Mouse (Mus musculus): ENCODE data around the gene Tmem248.

DNA sequence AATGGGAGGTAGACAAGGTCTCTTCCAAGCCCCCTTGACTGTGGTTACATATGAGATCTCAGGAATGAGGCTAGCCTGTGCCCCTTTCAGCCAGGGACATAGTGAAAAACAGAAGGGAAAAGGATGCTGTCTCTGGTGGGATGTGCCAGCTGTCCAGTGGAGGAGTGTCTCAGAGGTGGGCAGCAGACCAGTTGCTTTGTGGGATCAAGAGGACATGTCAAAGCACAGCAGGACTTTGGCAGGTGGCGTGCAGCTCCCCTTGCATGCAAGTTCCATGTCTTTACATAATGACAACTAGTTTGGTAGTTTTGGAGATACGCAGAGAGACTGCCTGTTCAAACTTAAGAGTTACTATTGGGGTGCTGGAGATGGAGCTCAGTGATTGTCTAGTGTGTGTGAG lies 23.0 kb downstream of the Tmem248 start:
- no peak for TF ChIP-seq POLR2A (IDR thresholded peaks at IDR 0.05; ENCODE audit: insufficient read depth, low read depth, low read length)
- no peak for TF ChIP-seq CTCF (IDR thresholded peaks at IDR 0.05)
